Mouse (Mus musculus): ENCODE results near the gene Pnkd. TPM values are rescaled to one million over a fixed set of nuclear protein-coding genes. Genes with fewer than 3 reads are reported as not detected.
A peak's percentile ranks its signal among the peaks of the same experiment; 100 is the strongest.
"Not testable (repeated sequence)": the region's sequence is repeated elsewhere in the genome, so short reads cannot be mapped to it uniquely, and the experiment has no call there.

Gene Pnkd
- total and polyA plus RNA-seq, 2 experiments, result 28.0 to 130 TPM

- no peak overlapping the region for H3K9ac ChIP-seq (ENCODE audit: low read depth, low read length)
- peaks cover 53% of the 10 kb centered on the region for H3K4me1 ChIP-seq (ENCODE audit: control insufficient read depth, insufficient read depth, low read length)
- peak; percentile 8; the same call in 1 of the 2 replicates for TF ChIP-seq CTCF (IDR thresholded peaks at IDR 0.05; ENCODE audit: low read depth, low read length)
- TF ChIP-seq POLR2A (IDR thresholded peaks at IDR 0.05; ENCODE audit: extremely low read depth, insufficient read depth, low read length), result no peak
- peaks cover 24% of the 10 kb centered on the region; the same call in 1 of the 2 replicates for H3K79me2 ChIP-seq (ENCODE audit: control insufficient read depth, insufficient read depth, low read length)
- H3K27ac ChIP-seq (replicated peaks; ENCODE audit: insufficient read depth, low read depth, low read length), result peak overlapping the region; percentile 69
- no peak overlapping the region for H3K4me3 ChIP-seq (ENCODE audit: insufficient read depth, low read depth, low read length)
- no peaks in the 10 kb centered on the region for H3K27me3 ChIP-seq (ENCODE audit: control insufficient read depth, insufficient read depth, low read length)
- no peaks in the 10 kb centered on the region for H3K36me3 ChIP-seq (ENCODE audit: control insufficient read depth, insufficient read depth, low read length)
- DNase-seq (ENCODE audit: extremely low read depth, low read depth, low spot score), result peak; percentile 98
- WGBS, result 21% methylated on average over 6 of the region's 6 CpGs
Observed at GRCm38 (mm10) chr1:74340361-74340764, 55.6 kb downstream of the Pnkd start.

- Histone ChIP-seq H3K79me2 (ENCODE audit: control insufficient read depth, insufficient read depth, low read length) (peaks cover 24% of the 10 kb centered on the region; the same call in 1 of the 2 replicates), H3K4me1 (ENCODE audit: control insufficient read depth, insufficient read depth, low read length) (peaks cover 54% of the 10 kb centered on the region)
- H3K36me3 ChIP-seq (ENCODE audit: control insufficient read depth, insufficient read depth, low read length); H3K27ac ChIP-seq (replicated peaks; ENCODE audit: insufficient read depth, low read depth, low read length); H3K9ac ChIP-seq (ENCODE audit: low read depth, low read length); H3K4me3 ChIP-seq (ENCODE audit: insufficient read depth, low read depth, low read length); DNase-seq (ENCODE audit: extremely low read depth, low read depth, low spot score); H3K27me3 ChIP-seq (ENCODE audit: control insufficient read depth, insufficient read depth, low read length): not testable (repeated sequence)
- WGBS, result 97% methylated on average over 4 of the region's 4 CpGs
Observed at GRCm38 (mm10) chr1:74340992-74341391, 56.3 kb downstream of the Pnkd start.

DNA sequence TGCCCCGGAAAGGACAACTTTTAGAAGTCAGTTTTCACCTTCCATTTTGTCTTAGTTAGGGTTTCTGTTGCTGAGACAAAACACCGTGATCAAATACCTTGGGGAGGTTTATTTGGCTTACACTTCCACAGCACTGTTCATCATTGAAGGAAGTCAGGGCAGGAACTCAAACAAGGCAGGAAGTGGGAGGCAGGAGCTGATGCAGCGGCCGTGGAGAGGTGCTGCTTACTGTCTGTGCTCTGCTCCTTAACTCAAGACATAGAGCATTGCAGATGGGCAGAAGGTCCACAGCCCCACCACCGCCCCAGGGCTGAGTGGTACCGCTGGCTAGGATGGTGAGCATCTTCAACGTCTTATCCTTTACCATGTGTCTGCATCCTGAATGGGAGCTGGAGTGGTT, 57.2 kb downstream of the Pnkd start:
- Histone ChIP-seq H3K9ac (ENCODE audit: low read depth, low read length) (no peak overlapping the region), H3K4me1 (ENCODE audit: control insufficient read depth, insufficient read depth, low read length) (peaks cover 49% of the 10 kb centered on the region), H3K4me3 (ENCODE audit: insufficient read depth, low read depth, low read length) (no peak overlapping the region), H3K27ac (replicated peaks; ENCODE audit: insufficient read depth, low read depth, low read length) (no peak overlapping the region), H3K27me3 (ENCODE audit: control insufficient read depth, insufficient read depth, low read length) (no peaks in the 10 kb centered on the region), H3K36me3 (ENCODE audit: control insufficient read depth, insufficient read depth, low read length) (no peaks in the 10 kb centered on the region), H3K79me2 (ENCODE audit: control insufficient read depth, insufficient read depth, low read length) (peaks cover 19% of the 10 kb centered on the region; the same call in 1 of the 2 replicates)
- TF ChIP-seq POLR2A (IDR thresholded peaks at IDR 0.05; ENCODE audit: extremely low read depth, insufficient read depth, low read length), result no peak
- no peak for TF ChIP-seq CTCF (IDR thresholded peaks at IDR 0.05; ENCODE audit: low read depth, low read length)
- WGBS, result 86% methylated on average over 7 of the region's 7 CpGs
- no peak for DNase-seq (ENCODE audit: extremely low read depth, low read depth, low spot score)

GRCm38 (mm10) chr1:74342308-74342707, 57.6 kb downstream of the Pnkd start:
- Histone ChIP-seq H3K4me1 (ENCODE audit: control insufficient read depth, insufficient read depth, low read length) (peaks cover 45% of the 10 kb centered on the region), H3K27me3 (ENCODE audit: control insufficient read depth, insufficient read depth, low read length) (no peaks in the 10 kb centered on the region), H3K36me3 (ENCODE audit: control insufficient read depth, insufficient read depth, low read length) (no peaks in the 10 kb centered on the region), H3K4me3 (ENCODE audit: insufficient read depth, low read depth, low read length) (no peak overlapping the region), H3K79me2 (ENCODE audit: control insufficient read depth, insufficient read depth, low read length) (peaks cover 15% of the 10 kb centered on the region; the same call in 1 of the 2 replicates), H3K9ac (ENCODE audit: low read depth, low read length) (no peak overlapping the region), H3K27ac (replicated peaks; ENCODE audit: insufficient read depth, low read depth, low read length) (no peak overlapping the region)
- TF ChIP-seq POLR2A (IDR thresholded peaks at IDR 0.05; ENCODE audit: extremely low read depth, insufficient read depth, low read length), result no peak
- TF ChIP-seq CTCF (IDR thresholded peaks at IDR 0.05; ENCODE audit: low read depth, low read length), result no peak
- DNase-seq (ENCODE audit: extremely low read depth, low read depth, low spot score), result peak; percentile 33
- 37% methylated on average over 1 of the region's 1 CpGs for WGBS

DNA sequence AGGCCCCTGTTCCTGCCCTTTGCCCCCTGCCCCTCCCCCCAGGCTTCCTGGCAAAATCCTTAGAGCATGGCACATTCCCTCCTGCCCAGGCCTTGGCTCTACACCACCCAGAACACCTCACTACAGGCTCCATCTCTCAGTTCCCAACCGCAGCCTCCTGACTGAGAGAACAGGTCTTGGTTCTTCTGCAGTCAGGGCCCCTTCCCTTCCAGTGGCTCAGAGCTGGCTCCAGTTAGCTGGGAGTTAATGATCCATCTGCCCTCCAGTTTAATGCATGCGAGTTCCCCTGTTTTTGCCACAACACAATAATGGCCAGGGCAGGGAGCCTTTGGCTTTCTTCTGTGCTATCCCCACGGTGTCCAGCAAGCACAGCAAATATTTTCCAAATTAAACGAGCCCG, 58.4 kb downstream of the Pnkd start:
- WGBS, result 19% methylated on average over 5 of the region's 5 CpGs
- TF ChIP-seq POLR2A (IDR thresholded peaks at IDR 0.05; ENCODE audit: extremely low read depth, insufficient read depth, low read length) (no peak), CTCF (IDR thresholded peaks at IDR 0.05; ENCODE audit: low read depth, low read length) (no peak)
- H3K4me3 ChIP-seq (ENCODE audit: insufficient read depth, low read depth, low read length), result no peak overlapping the region
- DNase-seq (ENCODE audit: extremely low read depth, low read depth, low spot score), result peak; percentile 52
- H3K27ac ChIP-seq (replicated peaks; ENCODE audit: insufficient read depth, low read depth, low read length), result peak overlapping the region; percentile 50
- no peak overlapping the region for H3K9ac ChIP-seq (ENCODE audit: low read depth, low read length)
- H3K27me3 ChIP-seq (ENCODE audit: control insufficient read depth, insufficient read depth, low read length), result no peaks in the 10 kb centered on the region
- peaks cover 11% of the 10 kb centered on the region; the same call in 1 of the 2 replicates for H3K79me2 ChIP-seq (ENCODE audit: control insufficient read depth, insufficient read depth, low read length)
- H3K36me3 ChIP-seq (ENCODE audit: control insufficient read depth, insufficient read depth, low read length), result no peaks in the 10 kb centered on the region
- peaks cover 38% of the 10 kb centered on the region for H3K4me1 ChIP-seq (ENCODE audit: control insufficient read depth, insufficient read depth, low read length)

DNA sequence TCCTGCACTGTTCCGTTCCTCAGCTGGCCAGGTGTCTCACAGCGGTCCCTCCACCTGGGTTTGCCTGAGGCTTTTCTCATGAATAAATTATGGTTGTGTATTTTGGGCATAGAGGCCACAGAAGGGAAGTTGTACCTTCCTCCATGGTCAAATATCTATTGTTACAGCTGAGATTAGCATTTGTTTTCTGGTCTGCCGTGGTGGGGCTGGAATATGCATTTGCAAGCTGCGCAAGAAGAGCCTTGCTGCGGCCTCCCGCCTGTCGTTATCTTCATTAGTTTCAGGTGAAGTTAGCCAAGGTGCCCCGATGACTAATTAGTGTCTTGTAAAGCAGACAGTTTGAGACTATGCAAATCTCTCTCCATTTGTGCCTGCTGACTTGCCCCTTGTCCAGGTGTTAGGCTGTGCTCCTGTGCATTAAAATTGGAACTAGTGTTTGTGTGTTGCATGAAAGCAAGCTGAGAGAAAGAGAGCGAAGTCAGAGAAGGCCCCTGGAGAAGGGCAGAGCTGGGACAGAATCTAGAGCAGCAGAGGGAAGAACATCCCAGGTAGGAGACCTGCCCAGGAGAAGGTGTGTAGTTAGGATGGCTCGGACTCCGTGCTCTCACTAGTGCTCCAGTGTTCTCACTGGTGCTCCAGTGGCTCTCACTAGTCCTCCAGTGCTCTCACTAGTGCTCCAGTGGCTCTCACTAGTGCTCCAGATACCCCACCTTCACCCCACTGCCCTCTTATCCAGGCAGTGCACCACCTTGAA, 59.6 kb downstream of the Pnkd start:
- H3K36me3 ChIP-seq (ENCODE audit: control insufficient read depth, insufficient read depth, low read length), result no peaks in the 10 kb centered on the region
- no peak overlapping the region for H3K9ac ChIP-seq (ENCODE audit: low read depth, low read length)
- 93% methylated on average over 11 of the region's 11 CpGs for WGBS
- H3K27ac ChIP-seq (replicated peaks; ENCODE audit: insufficient read depth, low read depth, low read length), result no peak overlapping the region
- TF ChIP-seq CTCF (IDR thresholded peaks at IDR 0.05; ENCODE audit: low read depth, low read length) (no peak), POLR2A (IDR thresholded peaks at IDR 0.05; ENCODE audit: extremely low read depth, insufficient read depth, low read length) (no peak)
- DNase-seq (ENCODE audit: extremely low read depth, low read depth, low spot score), result no peak
- no peaks in the 10 kb centered on the region for H3K27me3 ChIP-seq (ENCODE audit: control insufficient read depth, insufficient read depth, low read length)
- H3K4me3 ChIP-seq (ENCODE audit: insufficient read depth, low read depth, low read length), result no peak overlapping the region
- H3K79me2 ChIP-seq (ENCODE audit: control insufficient read depth, insufficient read depth, low read length), result peaks cover 11% of the 10 kb centered on the region; the same call in 1 of the 2 replicates
- H3K4me1 ChIP-seq (ENCODE audit: control insufficient read depth, insufficient read depth, low read length), result peaks cover 29% of the 10 kb centered on the region
